Mouse (Mus musculus): ENCODE measurements around the gene Zbtb17. TPM values are rescaled to one million over a fixed set of nuclear protein-coding genes. Genes with fewer than 3 reads are reported as not detected.

The Zbtb17 gene
- total RNA-seq, 4 experiments from 2014 or later, result 36.7 to 42.0 (median 38.0) TPM

DNA sequence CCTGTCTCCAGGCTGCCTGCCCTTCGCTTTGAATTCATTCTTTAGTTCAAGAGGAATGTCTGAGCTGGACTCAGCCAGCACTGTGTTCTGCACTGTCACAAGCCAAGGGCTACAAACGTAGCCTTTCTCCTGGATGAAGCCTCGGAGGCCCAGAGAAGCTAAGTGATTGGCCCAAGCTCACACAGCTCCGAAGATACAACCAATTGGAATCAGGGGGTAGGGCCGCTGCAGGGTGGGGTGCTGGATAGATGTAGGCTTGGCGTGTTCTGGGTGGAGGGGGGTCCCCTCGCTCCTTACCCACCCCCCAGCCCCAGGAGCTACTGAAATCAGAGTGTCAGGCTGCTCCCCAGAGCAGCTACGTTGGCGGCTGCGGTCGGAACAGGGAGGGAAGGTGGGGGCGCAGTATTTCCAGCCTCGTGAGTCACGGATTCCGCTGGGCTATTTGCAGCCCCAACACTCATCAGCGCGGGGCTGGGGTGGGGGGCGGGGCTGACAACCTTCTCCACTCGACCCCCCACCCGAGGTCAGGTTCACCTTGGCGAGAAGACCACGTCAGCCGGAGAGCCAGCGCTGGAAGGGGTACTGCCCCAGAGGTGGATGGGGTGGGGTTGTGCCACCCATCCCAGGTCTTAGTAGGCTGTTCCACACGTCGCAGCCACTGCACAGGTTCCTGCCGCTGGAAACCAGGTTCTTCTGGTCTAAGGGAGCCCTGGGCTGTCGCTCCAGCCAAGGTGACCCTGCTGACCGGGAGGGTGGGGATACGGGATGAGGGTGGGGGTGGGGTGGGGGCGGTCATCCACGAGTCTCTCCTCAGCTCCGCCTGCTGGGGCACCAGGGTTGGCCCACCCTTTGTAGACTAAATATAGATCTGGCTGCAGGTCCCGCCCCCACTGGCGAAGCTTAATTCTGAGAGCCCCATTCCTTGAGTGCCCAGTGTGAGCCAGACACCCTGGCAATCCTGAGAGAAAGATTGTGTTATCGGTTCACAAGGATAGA is 18.7 kb upstream of the Zbtb17 start:
- peak; percentile 50 to 86 for DNase-seq (ENCODE audit: low spot score in 2 of 2)

DNA sequence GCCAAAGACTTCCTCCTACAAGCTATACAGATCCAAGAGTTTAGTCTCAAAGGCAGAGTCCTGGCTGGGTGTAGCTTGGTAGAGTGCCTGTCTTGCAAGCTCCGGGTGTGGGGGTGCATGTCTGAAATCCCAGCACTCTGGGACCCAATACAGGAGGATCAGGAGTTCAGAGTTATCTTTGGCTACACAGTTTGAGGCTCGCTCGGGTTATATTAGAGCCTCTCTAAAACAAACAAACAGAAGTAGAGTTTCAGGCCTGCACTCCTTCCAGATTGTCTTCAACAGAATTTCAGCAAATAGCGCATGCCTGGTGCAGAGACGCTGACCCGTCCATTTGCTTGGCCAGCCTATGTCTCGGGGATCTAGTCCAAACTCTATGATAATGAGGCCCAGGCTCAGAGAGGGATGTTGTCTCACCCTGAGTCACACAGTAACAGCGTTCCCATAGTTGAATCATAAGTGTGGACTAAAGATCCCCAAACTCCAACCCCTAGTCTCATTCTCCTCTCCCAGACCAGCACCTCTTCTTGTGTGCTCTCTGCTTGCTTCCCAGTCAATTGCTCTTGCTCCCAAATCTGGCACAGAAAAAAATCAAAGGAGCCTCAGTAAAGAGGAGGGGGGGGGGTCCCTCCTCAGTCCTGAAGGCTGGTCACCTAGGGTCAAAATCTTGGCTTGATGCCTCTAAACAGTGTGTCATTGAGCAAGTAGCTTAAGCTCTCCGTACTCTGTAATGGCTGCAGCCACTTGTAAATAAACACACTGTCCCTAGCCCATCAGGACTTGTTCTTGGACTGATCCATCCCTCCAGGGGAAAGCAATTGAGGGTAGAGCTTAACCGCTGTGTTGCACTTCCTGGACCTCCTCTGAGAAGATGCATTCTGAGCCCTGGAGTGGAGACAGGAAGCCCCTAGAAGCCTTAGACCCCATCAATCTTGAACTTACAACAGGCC is 17.4 kb upstream of the Zbtb17 start:
- no peak for DNase-seq (ENCODE audit: low spot score in 2 of 2)

DNA sequence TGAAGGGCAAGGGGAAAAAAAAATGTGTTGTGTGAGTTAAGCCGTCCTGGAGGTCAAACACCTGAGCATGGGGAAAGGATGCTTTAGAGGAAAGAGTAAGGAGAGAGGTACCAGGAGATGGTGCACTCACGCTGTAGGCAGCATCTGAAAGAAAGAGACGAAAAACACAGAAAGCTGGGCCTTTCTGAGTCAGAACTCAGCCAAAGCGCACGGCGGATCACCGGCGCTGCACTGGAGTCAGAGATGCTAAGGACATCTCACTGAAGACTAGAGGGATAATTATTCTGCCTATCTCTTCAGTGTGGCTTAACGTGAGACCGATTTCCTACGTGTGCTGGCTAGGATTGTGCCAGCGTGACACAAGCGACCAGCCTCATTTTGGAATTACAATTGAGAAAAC is 16.5 kb upstream of the Zbtb17 start:
- DNase-seq (ENCODE audit: low spot score in 2 of 2), result no peak

DNA sequence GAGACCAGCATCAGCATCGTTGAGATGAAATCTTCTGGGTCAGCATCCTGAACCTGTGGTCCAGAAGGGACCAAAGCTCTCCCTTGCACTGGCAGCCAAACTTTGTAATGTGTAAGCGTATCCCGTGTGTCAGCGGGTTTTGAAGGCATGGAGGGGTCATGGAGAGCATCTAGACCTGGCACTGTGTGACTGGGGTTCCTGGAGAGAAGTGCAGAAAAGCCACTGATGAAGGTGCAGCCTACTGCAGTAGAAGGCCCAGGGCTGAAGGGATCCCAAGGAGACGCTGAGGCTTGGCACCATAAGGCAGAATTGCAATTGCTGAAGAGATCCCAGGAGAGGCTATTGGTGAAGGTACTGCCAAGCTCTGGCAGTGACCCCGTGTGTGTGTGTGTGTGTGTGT is 15.1 kb upstream of the Zbtb17 start:
- DNase-seq (ENCODE audit: low spot score in 2 of 2), result no peak

DNA sequence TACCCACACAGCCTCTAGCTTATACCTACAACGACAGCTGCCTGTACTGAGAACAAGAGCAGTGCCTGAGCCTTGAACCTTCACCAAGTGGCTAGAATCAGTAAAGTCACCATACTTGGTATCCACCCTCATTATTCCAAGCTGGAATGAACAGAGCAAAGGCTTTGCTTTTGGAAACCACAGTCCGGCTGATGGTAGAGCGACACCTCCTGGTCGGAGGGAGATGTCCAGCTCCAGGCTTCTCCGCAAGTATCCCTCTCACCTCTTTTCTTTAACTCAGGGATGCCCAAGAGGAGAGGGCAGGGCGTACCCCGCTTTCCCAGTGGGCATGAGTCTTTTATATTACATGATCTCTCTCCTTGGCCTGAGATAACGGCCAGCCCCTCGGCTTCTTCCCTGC is 14.6 kb upstream of the Zbtb17 start:
- no peak for DNase-seq (ENCODE audit: low spot score in 2 of 2)

DNA sequence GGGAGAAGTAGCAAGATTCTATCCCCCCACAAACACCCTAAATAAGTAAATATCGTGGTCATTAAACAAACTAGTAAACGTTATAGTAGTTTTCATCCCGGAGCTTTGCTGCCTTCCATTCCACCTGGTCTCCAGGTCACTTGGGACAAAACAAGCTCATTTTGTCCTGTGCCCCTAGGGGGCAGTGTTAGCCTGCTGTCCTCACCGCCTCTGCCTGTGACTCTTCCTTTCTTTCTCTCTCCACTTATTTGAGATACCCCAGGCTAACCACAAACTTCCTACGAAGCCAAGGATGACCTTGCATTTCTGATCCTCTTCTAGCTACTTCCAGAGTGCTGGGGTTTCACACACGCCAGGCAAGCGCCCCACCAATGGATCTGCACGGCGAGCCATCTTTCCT is 13.5 kb upstream of the Zbtb17 start:
- no peak for DNase-seq (ENCODE audit: low spot score in 2 of 2)

DNA sequence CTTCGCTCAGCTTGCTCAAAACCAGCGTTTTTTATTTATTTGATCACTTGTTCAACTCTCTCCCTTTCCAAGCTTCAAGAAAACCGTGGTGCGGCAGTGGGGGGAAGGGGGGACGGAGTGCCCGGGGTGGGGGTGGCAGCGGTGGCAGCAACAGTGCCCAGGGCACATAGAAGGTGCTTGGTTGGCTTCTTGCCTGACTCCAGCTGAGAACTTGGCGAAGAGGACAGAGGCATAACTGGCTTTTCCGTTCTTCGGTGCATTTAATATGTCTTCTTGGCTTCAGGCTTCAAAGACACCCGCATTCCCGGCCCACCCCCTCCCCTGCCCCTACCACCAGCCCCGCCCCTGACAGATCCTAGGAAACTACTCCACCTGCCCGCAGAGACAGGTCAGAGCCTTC is 11.8 kb upstream of the Zbtb17 start:
- no peak for DNase-seq (ENCODE audit: low spot score in 2 of 2)

DNA sequence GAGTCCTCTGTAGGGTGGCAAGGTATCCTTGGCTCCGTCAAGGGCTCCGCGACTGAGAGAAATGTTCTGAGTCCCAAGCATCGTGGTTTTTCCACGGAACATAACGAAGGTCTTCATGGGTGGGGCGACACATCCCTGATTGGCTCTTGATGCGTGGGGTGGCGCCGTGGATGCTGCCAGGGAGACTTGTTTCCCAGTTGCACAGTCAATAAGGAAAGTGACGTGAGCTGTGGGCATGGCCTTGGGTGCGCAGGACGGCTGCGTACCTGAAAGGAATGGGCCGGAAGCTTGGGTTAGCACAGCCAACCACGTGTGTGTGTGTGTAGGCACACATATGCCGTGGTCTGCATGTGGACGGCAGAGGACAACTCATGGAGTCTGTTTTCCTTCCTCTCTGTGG is 11.3 kb upstream of the Zbtb17 start:
- DNase-seq (ENCODE audit: low spot score in 2 of 2), result no peak

DNA sequence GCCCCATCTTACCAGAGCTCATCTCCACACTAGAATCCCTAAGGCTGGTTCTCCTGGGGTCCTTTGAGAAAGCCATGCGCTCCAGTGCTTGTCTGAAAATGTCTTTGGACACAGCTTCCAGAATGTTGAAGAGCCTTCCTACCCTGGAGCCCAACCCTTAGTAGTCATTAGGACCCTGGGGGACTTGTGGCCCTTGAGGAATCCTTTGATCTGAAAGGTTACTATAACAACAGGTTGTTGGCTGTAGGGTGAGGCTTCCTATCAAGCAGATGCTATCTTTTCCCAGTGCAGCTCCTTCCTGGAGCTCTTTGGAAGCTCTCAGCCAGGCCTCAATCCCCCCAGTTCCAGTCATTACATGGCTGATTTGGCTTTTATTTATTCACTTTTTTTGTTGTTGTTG is 8.5 kb upstream of the Zbtb17 start, which contains the start of gene Srarp:
Srarp (minus strand) TSS at position 132 of the 400 bp plus-strand sequence.
- DNase-seq (ENCODE audit: low spot score in 2 of 2), result no peak

DNA sequence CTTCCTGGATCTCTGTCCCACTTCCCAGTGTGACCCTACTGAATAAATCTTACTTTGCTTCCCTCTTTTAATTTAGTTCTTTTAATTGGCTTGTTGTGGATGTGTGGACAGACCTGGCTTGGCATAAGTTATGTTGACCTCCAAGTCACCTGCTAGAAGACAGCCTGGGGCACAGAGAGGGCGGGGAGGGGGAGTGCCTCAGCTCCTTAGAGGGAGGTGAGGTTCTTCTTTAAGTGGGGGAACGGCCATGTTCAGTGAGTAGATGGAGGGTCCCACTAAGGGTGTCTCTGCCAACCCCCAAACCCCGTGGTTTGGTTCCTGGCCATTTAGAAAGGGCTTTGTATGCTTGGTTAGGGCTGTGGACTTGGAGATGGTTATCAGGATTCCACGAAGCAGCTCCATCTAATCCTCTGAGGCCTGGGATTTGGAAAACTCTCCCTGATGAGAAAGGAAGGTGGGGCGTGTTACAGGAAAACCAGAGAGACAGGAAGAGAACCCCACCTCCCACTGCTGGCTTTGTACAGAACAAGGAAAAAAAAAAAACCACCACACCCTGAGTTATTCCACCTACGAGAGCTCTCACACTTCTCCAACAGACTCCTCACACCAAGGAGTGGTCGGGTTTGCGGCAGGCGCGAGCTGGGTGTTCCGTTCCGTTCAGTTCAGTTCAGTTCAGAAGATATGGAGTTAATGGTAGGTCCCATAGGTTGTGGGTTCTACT is 5.2 kb upstream of the Zbtb17 start:
- DNase-seq (ENCODE audit: low spot score in 2 of 2), result no peak

DNA sequence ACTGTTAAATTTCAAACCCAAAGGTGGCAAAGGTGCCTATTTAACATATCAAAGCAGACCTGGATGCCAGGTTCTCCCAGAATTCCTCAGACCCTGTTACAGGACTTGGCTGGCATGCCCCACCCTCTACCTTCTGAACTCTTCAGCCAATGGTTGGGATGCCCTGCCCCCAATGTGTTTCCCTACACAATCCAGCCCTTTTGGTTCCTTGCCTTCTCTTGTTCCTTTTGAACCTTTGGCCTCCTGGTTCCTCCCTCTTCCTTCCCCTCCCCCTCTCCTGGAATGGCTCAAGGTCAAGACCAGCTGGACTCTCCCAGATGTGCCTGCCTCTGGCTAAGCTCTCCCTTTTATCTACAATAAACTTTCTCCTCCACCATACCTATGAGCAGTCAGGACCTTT is 3.6 kb upstream of the Zbtb17 start:
- no peak for DNase-seq (ENCODE audit: low spot score in 2 of 2)

DNA sequence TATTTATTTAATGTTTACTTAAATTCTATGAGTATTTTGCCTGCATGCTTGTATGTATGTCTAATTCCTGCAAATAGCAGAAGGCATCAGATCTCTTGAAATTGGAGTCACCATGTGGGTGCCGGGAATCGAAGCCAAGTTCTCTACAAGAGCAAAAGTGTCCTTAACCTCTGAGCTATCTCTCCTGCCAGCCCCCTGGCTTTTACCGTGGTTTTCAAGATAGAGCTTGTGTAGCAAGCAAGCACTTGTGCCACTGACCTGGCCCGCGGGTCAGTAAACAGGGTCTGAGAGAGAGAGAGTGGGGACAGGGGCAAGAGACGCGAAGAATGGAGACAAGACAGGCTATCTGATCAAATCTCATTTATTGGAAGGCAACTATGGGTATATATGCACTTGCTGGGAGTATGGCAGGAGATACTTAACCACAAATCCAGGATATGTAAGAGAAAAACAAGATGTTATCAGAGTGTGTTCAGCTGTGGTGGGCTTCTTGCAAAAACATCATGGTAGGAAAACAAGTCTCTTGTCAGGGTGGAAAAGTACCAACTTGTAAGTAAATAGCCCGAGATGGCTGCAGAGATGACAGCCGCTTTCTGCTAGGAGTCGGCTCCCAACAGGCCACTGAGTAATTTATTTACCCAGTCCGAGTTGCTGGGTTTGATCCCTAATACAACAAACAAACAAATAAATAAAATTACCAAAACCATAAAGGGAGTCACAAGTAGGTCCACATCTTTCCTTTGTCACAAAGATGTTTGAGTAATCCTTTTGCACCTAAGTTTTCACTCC is 619 bp upstream of the Zbtb17 start:
- no peak for DNase-seq (ENCODE audit: low spot score in 2 of 2)

DNA sequence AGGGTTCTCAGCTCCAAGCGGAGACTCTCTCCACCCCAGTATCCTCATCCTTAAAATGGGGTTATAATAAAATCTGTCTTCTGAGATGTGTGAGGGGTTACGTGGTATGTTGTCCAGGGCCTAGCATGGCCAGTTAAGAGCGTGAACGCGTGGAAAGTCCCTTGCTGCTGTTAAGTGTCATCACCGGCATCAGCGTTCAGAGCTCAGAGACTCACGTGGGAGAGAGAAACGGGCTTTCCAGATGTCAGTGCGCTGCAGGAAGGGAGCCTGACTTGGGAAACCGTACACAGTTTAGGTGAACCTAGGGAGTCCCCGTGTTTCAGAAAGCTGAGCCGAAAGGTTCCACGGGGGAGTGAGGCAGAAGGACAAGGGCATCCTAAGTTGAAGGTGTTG is 870 bp downstream of the Zbtb17 start:
- DNase-seq (ENCODE audit: low spot score in 2 of 2), result no peak

DNA sequence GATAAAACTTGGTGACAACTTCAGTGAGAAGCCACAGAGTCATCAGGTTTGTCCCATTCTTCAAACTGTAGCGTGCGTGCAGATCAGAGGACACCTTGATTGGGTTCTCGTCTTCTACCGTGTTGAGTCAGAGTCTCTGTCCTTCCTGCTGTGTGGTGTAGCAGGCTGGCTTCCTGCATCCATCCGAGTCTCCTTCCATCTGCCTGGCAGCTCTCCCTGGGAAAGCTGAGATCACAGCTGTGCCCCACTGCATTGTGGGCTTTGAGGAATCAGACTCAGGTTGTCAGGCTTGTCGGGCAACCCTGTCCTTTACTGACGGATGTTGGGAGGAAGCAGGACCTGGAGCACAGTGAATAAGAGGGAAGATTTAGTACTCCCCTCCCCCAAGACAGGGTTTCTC is 1.8 kb downstream of the Zbtb17 start:
- DNase-seq (ENCODE audit: low spot score in 2 of 2), result no peak

DNA sequence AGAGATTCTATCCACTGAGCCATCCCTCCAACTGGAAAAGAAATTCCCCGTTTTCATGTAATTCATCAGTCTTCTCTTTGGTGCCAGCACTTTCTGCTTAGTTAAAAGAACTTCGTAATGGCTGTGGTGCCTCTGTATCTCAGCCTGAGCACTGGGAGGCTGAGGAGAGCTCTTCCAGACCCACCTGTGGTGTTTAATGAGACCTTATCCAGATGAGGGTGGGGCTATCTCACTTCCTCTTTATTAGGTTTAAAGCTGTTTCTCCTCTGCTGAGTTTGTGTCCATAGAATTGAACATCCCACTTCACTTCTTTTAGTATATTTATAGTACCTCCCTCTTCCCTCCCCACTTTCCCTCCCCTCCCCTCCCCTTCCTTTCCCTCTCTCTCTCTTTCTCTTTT is 6.8 kb downstream of the Zbtb17 start:
- DNase-seq (ENCODE audit: low spot score in 2 of 2), result no peak

DNA sequence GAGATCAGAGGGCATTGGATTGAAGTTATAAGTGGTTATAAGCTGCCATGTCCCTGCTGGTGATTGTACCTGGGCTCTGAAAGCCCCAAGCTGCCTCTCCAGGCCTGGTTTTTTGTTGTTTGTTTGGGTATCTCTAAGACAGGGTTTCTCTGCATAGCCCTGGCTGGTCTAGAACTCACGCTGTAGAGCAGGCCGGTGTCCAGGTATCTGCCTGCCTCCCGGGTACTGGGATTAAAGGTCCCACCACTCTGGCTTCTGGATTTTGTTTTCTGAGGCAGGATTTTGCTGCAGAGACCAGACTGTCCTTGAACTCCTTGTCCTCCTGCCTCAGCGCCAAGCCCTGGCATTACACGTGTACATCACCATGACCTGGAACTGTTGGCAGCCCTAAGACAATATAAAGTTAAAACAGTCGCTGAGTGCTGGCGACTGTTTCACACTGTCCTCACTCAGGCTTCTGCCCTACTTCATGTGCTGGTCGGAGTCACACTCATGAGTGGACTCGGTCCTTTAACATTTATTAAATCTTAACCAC is 7.5 kb downstream of the Zbtb17 start:
- no peak for DNase-seq (ENCODE audit: low spot score in 2 of 2)

DNA sequence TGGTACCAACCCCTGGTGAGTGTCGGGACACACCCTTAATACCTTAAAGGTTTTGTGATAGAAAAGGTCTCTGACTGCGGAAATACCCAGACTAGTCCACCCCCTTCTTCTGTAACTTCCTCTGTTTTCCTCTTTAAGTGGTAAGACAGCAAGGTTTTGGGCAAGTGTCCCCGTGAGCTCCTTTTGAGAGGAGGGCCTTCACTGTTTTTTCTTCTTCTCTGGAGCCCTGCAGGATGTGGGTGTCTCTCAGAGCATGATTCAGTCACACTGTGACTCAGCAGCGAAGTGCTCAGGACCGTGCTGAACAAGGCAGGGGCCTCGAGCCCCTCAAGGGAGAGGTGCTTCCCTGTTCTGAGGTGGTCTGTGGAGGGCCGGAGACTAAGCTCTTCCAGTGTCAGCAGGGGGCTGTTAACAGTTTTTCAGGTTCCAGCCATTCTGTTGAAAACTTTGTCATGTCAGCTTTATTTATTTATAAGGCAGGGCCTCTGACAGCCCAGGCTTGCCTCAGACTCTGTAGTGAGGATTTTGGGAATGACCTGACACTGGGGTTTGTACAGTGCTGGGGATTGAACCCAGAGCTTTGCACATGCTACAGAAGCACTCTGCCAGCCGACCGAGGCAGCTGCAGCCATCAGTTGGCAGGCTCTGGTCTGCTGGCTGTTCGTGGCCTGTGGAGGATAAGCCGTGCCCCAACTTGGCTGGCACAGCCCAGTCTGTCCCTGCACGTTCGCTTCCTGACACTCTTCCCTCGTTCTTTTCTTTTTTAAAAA is 10.3 kb downstream of the Zbtb17 start:
- no peak for DNase-seq (ENCODE audit: low spot score in 2 of 2)

DNA sequence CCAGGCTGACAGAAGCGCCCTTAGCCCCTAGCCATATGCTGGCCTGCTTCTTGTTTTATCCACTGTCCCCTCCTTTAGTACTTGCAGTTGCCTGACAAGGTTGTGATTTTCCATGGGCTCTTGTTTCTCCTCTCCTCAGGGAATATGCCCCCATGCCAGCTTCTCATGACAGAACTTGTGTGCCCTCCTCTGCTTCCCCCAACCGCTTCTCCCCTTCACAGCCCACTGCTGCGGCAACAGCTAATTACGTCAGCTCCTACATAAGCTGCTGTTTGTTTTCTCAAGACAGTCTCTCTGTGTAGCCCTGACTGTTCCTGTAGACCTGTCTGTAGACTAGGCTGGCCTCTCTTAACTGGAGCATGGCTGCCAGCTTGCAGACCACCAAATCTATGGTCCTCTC is 11.1 kb downstream of the Zbtb17 start:
- DNase-seq (ENCODE audit: low spot score in 2 of 2), result no peak

DNA sequence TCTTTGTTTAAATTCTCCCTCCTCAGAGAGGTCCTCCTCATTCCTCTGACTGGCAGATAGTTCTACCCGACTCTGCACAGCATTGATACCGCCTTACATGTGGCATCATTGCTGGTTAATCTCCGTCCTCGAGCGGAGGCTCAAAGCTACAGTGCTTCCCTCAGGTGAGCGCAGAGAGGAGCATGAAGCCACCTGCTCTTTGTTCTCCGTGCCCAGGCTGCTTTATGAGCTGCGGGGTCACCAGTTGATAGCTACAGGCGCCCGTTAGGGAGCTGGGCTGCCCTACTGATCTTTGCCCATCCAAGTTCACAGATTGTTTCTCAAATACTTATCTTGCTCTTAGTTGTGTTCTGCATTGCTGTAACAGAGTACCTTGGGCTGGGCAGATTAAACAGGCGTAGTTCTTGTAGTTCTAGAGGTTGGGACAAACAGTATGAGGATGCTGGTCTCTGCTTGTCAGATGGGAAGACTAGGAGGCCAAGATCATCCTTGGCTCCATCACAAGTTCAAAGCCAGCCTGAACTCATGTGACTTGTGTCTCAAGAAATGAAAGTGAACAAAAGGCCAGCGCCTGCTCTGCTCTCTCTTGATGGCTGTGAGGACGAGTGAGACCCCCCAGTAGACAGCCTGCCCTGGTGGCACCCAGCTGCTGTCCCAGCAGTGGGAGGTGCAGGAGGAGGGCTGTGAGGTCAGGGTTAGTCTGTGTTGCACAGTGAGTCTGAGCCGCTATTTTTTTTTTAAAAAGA is 11.9 kb downstream of the Zbtb17 start:
- DNase-seq (ENCODE audit: low spot score in 2 of 2), result no peak
